18 mouse cellular contexts compared by ENCODE assay signal in the genomic region with DNA sequence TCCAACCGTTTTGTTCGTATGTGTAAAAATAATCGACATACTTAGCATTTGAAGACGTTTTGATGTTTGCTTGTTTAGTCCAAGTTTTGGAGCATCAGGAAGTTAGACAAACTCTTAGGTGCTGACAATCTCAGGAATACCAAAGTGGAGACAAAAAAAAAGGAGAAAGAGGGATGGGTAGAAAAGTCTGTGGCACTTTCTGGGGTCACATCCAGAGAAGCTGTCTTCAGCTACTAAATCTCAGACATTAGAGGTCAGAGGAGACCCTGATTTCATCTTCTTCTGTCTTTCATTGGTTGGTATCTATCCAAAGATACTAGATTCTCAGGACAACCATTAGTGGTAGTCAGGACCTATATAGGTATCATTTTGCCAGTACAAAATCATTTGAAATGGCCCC. TPM values are rescaled to one million over a fixed set of nuclear protein-coding genes. Genes with fewer than 3 reads are reported as not detected.
DNase-seq lines count a peak whose midpoint lies in the region; ATAC-seq and TF ChIP-seq lines count a peak whose summit lies in the region.
"Had no signal": no experiment of that assay in that cellular context is flagged by ENCODE, and none has a peak within 500 bp of the region (broad histone marks: within the 10 kb centered on the region; RNA-seq: fewer than 3 reads in every experiment).

No protein-coding gene starts in this region.

- H3K4me3 ChIP-seq in hindbrain, embryonic 12.5 days = no peak overlapping the region
- no peak overlapping the region for H3K4me3 ChIP-seq in hindbrain, postnatal 0 days (ENCODE audit: low read length)
- no peak overlapping the region for H3K4me3 ChIP-seq in stomach, embryonic 14.5 days (ENCODE audit: low read depth, low read length)
- no peak overlapping the region for H3K4me3 ChIP-seq in stomach, postnatal 0 days (ENCODE audit: low read depth, low read length)
- H3K4me3 ChIP-seq in limb, embryonic 11.5 days (ENCODE audit: low read depth, low read length) = no peak overlapping the region
- H3K4me3 ChIP-seq in liver, postnatal 0 days (ENCODE audit: low read depth, low read length) = no peak overlapping the region
- H3K4me3 ChIP-seq: forebrain, embryonic 13.5 days; heart, embryonic 10.5 days; neural tube, embryonic 12.5 days had no signal

- no peaks in the 10 kb centered on the region for H3K9me3 ChIP-seq in hindbrain, embryonic 12.5 days (replicated peaks)
- H3K9me3 ChIP-seq in hindbrain, postnatal 0 days (ENCODE audit: low read length) = no peaks in the 10 kb centered on the region
- no peaks in the 10 kb centered on the region for H3K9me3 ChIP-seq in stomach, embryonic 14.5 days (ENCODE audit: control insufficient read depth, low read depth, low read length)
- H3K9me3 ChIP-seq in stomach, postnatal 0 days (ENCODE audit: control insufficient read depth, low read length) = no peaks in the 10 kb centered on the region
- no peaks in the 10 kb centered on the region for H3K9me3 ChIP-seq in limb, embryonic 11.5 days (ENCODE audit: control insufficient read depth, low read length)
- H3K9me3 ChIP-seq in liver, postnatal 0 days (ENCODE audit: low read length) = no peaks in the 10 kb centered on the region
- H3K9me3 ChIP-seq: forebrain, embryonic 13.5 days; heart, embryonic 10.5 days; neural tube, embryonic 12.5 days had no signal

- TF ChIP-seq CTCF in hindbrain, postnatal 0 days (IDR thresholded peaks at IDR 0.05; ENCODE audit: low read depth) = no peak
- no peak for TF ChIP-seq CTCF in stomach, postnatal 0 days (IDR thresholded peaks at IDR 0.05; ENCODE audit: low read depth)
- no peak for TF ChIP-seq CTCF in liver, postnatal 0 days (IDR thresholded peaks at IDR 0.05; ENCODE audit: low read depth)

- TF ChIP-seq EP300 in stomach, postnatal 0 days (optimal IDR thresholded peaks at IDR 0.05) = no peak
- TF ChIP-seq EP300 in liver, postnatal 0 days (IDR thresholded peaks at IDR 0.05; ENCODE audit: low read depth) = no peak

- no peak for ATAC-seq in hindbrain, embryonic 12.5 days (ENCODE audit: low FRiP score)
- ATAC-seq in hindbrain, postnatal 0 days = no peak
- ATAC-seq in stomach, embryonic 14.5 days (ENCODE audit: insufficient number of reproducible peaks, insufficient read depth, low FRiP score, low read depth) = no peak
- no peak for ATAC-seq in stomach, postnatal 0 days (ENCODE audit: low FRiP score, low TSS enrichment)
- ATAC-seq in limb, embryonic 11.5 days (ENCODE audit: insufficient number of reproducible peaks, low FRiP score, low TSS enrichment, low read depth) = no peak
- ATAC-seq in liver, postnatal 0 days = no peak
- ATAC-seq: forebrain, embryonic 13.5 days; hindbrain, embryonic 16.5 days had no signal

- H3K4me2 ChIP-seq in hindbrain, embryonic 12.5 days (replicated peaks) = 0 out of 2 replicates have a peak overlapping the region, but pooled peaks have one; percentile 9
- no peak overlapping the region for H3K4me2 ChIP-seq in hindbrain, postnatal 0 days (ENCODE audit: low read depth, low read length)
- peak overlapping the region; percentile 5; the same call in 1 of the 2 replicates for H3K4me2 ChIP-seq in stomach, embryonic 14.5 days (replicated peaks; ENCODE audit: low read depth, low read length)
- H3K4me2 ChIP-seq in stomach, postnatal 0 days (replicated peaks; ENCODE audit: low read depth) = no peak overlapping the region
- H3K4me2 ChIP-seq in limb, embryonic 11.5 days (ENCODE audit: low read depth, severe bottlenecking) = peak overlapping the region; percentile 45
- no peak overlapping the region for H3K4me2 ChIP-seq in liver, postnatal 0 days (ENCODE audit: low read depth, low read length)
- H3K4me2 ChIP-seq: forebrain, embryonic 13.5 days; neural tube, embryonic 12.5 days had no signal

- H3K27me3 ChIP-seq in hindbrain, embryonic 12.5 days = peaks cover 21% of the 10 kb centered on the region
- peaks cover 9% of the 10 kb centered on the region; the same call in 1 of the 2 replicates for H3K27me3 ChIP-seq in hindbrain, postnatal 0 days (ENCODE audit: insufficient read depth, low read length)
- no peaks in the 10 kb centered on the region for H3K27me3 ChIP-seq in stomach, embryonic 14.5 days (ENCODE audit: control insufficient read depth, insufficient read depth, low read length)
- H3K27me3 ChIP-seq in stomach, postnatal 0 days (ENCODE audit: control insufficient read depth, insufficient read depth, low read length) = no peaks in the 10 kb centered on the region
- no peaks in the 10 kb centered on the region for H3K27me3 ChIP-seq in limb, embryonic 11.5 days (ENCODE audit: control insufficient read depth, insufficient read depth, low read length)
- 0 out of 2 replicates have a peak, but pooled peaks cover 4% of the 10 kb centered on the region for H3K27me3 ChIP-seq in liver, postnatal 0 days (ENCODE audit: insufficient read depth, low read length)

- peaks cover 6% of the 10 kb centered on the region for H3K4me1 ChIP-seq in hindbrain, embryonic 12.5 days
- H3K4me1 ChIP-seq in hindbrain, postnatal 0 days (ENCODE audit: insufficient read depth, low read length) = 0 out of 2 replicates have a peak, but pooled peaks cover 2% of the 10 kb centered on the region
- H3K4me1 ChIP-seq in stomach, embryonic 14.5 days (ENCODE audit: control insufficient read depth, insufficient read depth, low read length) = no peaks in the 10 kb centered on the region; the same call in 1 of the 2 replicates
- no peaks in the 10 kb centered on the region for H3K4me1 ChIP-seq in stomach, postnatal 0 days (replicated peaks; ENCODE audit: control insufficient read depth, insufficient read depth)
- H3K4me1 ChIP-seq in limb, embryonic 11.5 days (ENCODE audit: control insufficient read depth, insufficient read depth, low read length) = 0 out of 2 replicates have a peak, but pooled peaks cover 9% of the 10 kb centered on the region
- peaks cover 4% of the 10 kb centered on the region; the same call in 1 of the 2 replicates for H3K4me1 ChIP-seq in liver, postnatal 0 days (ENCODE audit: insufficient read depth)
- H3K4me1 ChIP-seq: heart, embryonic 10.5 days had no signal

- WGBS in hindbrain, embryonic 12.5 days = 71% methylated on average over 4 of the region's 4 CpGs
- WGBS in hindbrain, postnatal 0 days = 91% methylated on average over 4 of the region's 4 CpGs
- 59% methylated on average over 4 of the region's 4 CpGs for WGBS in stomach, embryonic 14.5 days
- 49% methylated on average over 4 of the region's 4 CpGs for WGBS in stomach, postnatal 0 days
- WGBS in limb, embryonic 11.5 days = 52% methylated on average over 4 of the region's 4 CpGs
- 76% methylated on average over 4 of the region's 4 CpGs for WGBS in liver, postnatal 0 days (ENCODE audit: insufficient replicate concordance)

- no peak overlapping the region for H3K9ac ChIP-seq in hindbrain, embryonic 12.5 days
- no peak overlapping the region for H3K9ac ChIP-seq in hindbrain, postnatal 0 days (replicated peaks; ENCODE audit: low read length)
- H3K9ac ChIP-seq in stomach, embryonic 14.5 days (replicated peaks; ENCODE audit: low read depth, low read length) = no peak overlapping the region
- no peak overlapping the region for H3K9ac ChIP-seq in stomach, postnatal 0 days (ENCODE audit: low read length)
- H3K9ac ChIP-seq in limb, embryonic 11.5 days (ENCODE audit: low read length) = no peak overlapping the region; the same call in 1 of the 2 replicates
- no peak overlapping the region for H3K9ac ChIP-seq in liver, postnatal 0 days (replicated peaks)
- H3K9ac ChIP-seq: forebrain, embryonic 13.5 days; neural tube, embryonic 12.5 days had no signal

- no peak for DNase-seq in hindbrain, postnatal 0 days (ENCODE audit: low spot score)
- DNase-seq in stomach, postnatal 0 days (ENCODE audit: low spot score) = no peak
- DNase-seq in limb, embryonic 11.5 days (ENCODE audit: low spot score) = no peak
- no peak for DNase-seq in liver, postnatal 0 days
- no peak for DNase-seq in right cerebral cortex, postnatal 36 days (ENCODE audit: low spot score in 2 of 2)
- DNase-seq: B cell, adult 2 months; cerebellum, adult 11 months; cerebellum, postnatal 25 days; heart, postnatal 14 days; kidney, postnatal 36 days; liver; right cerebral cortex, postnatal 25 days had no signal

- no peak overlapping the region for H3K27ac ChIP-seq in hindbrain, embryonic 12.5 days
- no peak overlapping the region for H3K27ac ChIP-seq in hindbrain, postnatal 0 days
- no peak overlapping the region for H3K27ac ChIP-seq in stomach, embryonic 14.5 days (ENCODE audit: low read length)
- no peak overlapping the region for H3K27ac ChIP-seq in stomach, postnatal 0 days (replicated peaks)
- H3K27ac ChIP-seq in limb, embryonic 11.5 days (replicated peaks; ENCODE audit: low read depth, low read length) = peak overlapping the region; percentile 72
- no peak overlapping the region for H3K27ac ChIP-seq in liver, postnatal 0 days (ENCODE audit: low read depth)
- H3K27ac ChIP-seq: forebrain, embryonic 13.5 days; heart, embryonic 10.5 days; neural tube, embryonic 12.5 days had no signal

- no peaks in the 10 kb centered on the region for H3K36me3 ChIP-seq in hindbrain, embryonic 12.5 days
- no peaks in the 10 kb centered on the region for H3K36me3 ChIP-seq in hindbrain, postnatal 0 days (ENCODE audit: insufficient read depth, low read length)
- no peaks in the 10 kb centered on the region for H3K36me3 ChIP-seq in stomach, embryonic 14.5 days (ENCODE audit: control insufficient read depth, insufficient read depth, low read length)
- no peaks in the 10 kb centered on the region for H3K36me3 ChIP-seq in stomach, postnatal 0 days (ENCODE audit: control insufficient read depth, insufficient read depth, low read length)
- no peaks in the 10 kb centered on the region for H3K36me3 ChIP-seq in limb, embryonic 11.5 days (ENCODE audit: control insufficient read depth, insufficient read depth, low read length)
- no peaks in the 10 kb centered on the region for H3K36me3 ChIP-seq in liver, postnatal 0 days (replicated peaks; ENCODE audit: insufficient read depth, low read length)
- H3K36me3 ChIP-seq: heart, embryonic 10.5 days; neural tube, embryonic 12.5 days had no signal

RNA-seq across cellular contexts. Expression of a gene that starts 5.4 kb away (rescaled TPM):
- 19.1 and 21.1 TPM in 2 replicates for polyA plus RNA-seq in hindbrain, embryonic 12.5 days (2016; fragmentation: Nextera tagmentation; extraction: Ambion mirVana)
- total RNA-seq in hindbrain, postnatal 0 days (2014; rRNA removed) = 2.6 and 4.6 TPM in 2 replicates
- polyA plus RNA-seq in hindbrain, postnatal 0 days (2015; fragmentation: Nextera tagmentation; extraction: Ambion mirVana) = 2.5 and 3.1 TPM in 2 replicates
- 43.6 and 47.2 TPM in 2 replicates for polyA plus RNA-seq in stomach, embryonic 14.5 days (2014; fragmentation: Nextera tagmentation; extraction: Ambion mirVana)
- polyA plus RNA-seq in stomach, postnatal 0 days (2015; fragmentation: Nextera tagmentation; extraction: Ambion mirVana) = 10.4 and 10.7 TPM in 2 replicates
- 74.8 and 75.0 TPM in 2 replicates for polyA plus RNA-seq in limb, embryonic 11.5 days (2014; fragmentation: Nextera tagmentation; extraction: Ambion mirVana)
- polyA plus RNA-seq in liver, postnatal 0 days (2015; fragmentation: Nextera tagmentation; extraction: Ambion mirVana) = 8.2 and 8.9 TPM in 2 replicates

RNA-seq across cellular contexts. Expression of a gene that starts 41.8 kb away (rescaled TPM):
- 49.5 and 52.3 TPM in 2 replicates for polyA plus RNA-seq in hindbrain, embryonic 12.5 days (2016; fragmentation: Nextera tagmentation; extraction: Ambion mirVana)
- total RNA-seq in hindbrain, postnatal 0 days (2014; rRNA removed) = 9.4 and 13.3 TPM in 2 replicates
- 38.7 and 39.9 TPM in 2 replicates for polyA plus RNA-seq in hindbrain, postnatal 0 days (2015; fragmentation: Nextera tagmentation; extraction: Ambion mirVana)
- polyA plus RNA-seq in stomach, embryonic 14.5 days (2014; fragmentation: Nextera tagmentation; extraction: Ambion mirVana) = 49.8 and 56.9 TPM in 2 replicates
- 19.8 and 21.2 TPM in 2 replicates for polyA plus RNA-seq in stomach, postnatal 0 days (2015; fragmentation: Nextera tagmentation; extraction: Ambion mirVana)
- polyA plus RNA-seq in limb, embryonic 11.5 days (2014; fragmentation: Nextera tagmentation; extraction: Ambion mirVana) = 54.6 and 58.2 TPM in 2 replicates
- polyA plus RNA-seq in liver, postnatal 0 days (2015; fragmentation: Nextera tagmentation; extraction: Ambion mirVana) = 12.0 and 15.0 TPM in 2 replicates

Comparison
In these comparisons a context has a peak if more than half of its experiments do, and no peak if none do; other contexts are left out.
1. H3K4me2 ChIP-seq: peak in hindbrain, embryonic 12.5 days (single experiment), stomach, embryonic 14.5 days (single experiment) and limb, embryonic 11.5 days (single experiment); none in hindbrain, postnatal 0 days (single experiment), stomach, postnatal 0 days (single experiment) and liver, postnatal 0 days (single experiment).